Mouse (Mus musculus) thymus, adult 2 months (tissue): Measurements from ENCODE around the gene Wscd2.

Experiments
- CTCF ChIP-seq: fragments of 200-500 bp; IDR thresholded peaks from 2 replicates; pipeline ENCODE4 v1.5.1; 2012; ENCODE audit warnings: mild to moderate bottlenecking, control low read depth, low read length, moderate library complexity, borderline replicate concordance; ENCODE audit not compliant: control insufficient read depth, poor library complexity, insufficient read depth; ENCODE audit errors: extremely low read depth
- POLR2A ChIP-seq: fragments of 200-500 bp; IDR thresholded peaks from 2 replicates; pipeline ENCODE4 v1.6.1; 2012; ENCODE audit warnings: mild to moderate bottlenecking, low read length, control low read depth, moderate library complexity; ENCODE audit not compliant: control insufficient read depth, poor library complexity, insufficient read depth; ENCODE audit errors: extremely low read depth

DNA sequence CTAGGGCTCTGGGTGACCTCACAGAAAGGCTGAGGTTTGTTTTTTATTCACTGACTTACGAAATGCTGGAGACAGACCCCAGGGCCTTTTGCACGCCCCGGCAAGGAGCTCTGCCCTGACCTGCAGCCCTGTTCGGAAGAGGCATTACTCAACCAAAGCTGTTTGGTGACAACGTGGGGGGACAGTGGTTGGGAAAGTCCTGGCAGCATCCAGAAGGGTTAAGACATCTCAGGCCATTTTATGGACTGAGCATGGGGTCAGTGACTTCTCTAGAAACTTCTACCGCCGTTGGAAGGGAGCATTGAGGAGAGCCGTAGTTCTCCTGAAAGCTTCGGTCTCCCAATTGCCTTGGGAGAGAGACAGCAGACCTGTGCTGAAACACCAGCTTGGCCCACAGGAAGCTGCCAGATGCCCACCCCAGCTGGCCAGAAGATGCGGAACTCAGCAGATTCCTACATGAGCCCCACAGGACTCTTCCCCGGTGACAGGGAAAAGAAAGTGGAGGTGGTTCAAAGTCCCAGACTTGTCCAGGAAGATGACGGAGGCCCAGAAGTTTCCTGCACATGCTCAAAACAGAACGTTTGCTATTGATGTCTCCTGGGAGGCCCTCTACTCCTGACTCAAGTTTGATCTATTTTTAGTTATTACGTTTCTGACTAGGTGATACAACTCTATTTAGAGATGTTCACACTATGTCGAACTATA is 145.9 kb downstream of the Wscd2 start:
- TF ChIP-seq CTCF (no peak), POLR2A (no peak)
